Mouse (Mus musculus) left cerebral cortex, adult 9 months (tissue): ENCODE measurements at regions not wholly inside any gene's neighbourhood (a gene's known extent, or its start where the extent isn't known, plus 50 kb on each side); places are given as distances from the start of the nearest gene placed in this dataset.
A peak's percentile ranks its signal among the peaks of the same experiment; 100 is the strongest.

Experiments
- DNase-seq, 2 experiments: peaks; one replicate each; pipeline ENCODE4 v3.0.0; 2022; ENCODE audit warnings: low spot score in 2 of 2

DNA sequence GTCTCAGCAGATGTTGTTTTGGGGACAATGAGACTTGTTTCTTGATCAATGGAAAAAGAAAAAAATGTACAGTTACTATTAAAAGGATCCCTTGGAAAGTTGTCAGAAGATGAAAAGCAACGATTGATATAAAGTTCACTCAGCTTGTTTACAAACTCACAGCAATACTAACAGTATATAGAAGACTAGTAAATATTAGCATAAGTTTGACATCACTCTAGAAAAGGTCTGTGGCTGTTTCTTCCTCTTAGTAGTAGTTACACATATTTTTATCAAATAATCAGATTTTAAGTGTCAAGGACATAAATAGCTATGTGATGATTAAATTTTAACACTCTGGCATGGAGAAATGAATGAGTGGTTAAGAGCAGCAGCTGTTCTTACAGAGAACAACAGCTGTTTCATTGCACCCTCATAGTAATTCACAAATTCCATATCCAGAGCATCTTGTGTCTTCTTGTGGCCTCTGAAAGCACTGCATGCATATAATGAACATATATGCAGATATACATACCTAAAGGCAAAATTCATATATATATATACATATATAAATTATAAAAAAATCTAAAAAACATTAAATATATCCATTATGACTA lies 179.1 kb upstream of the Pcdh10 start:
- DNase-seq, result no peak

- DNase-seq, result no peak
Observed at GRCm38 (mm10) chr3:45204392-45205043, 173.7 kb upstream of the Pcdh10 start.

DNA sequence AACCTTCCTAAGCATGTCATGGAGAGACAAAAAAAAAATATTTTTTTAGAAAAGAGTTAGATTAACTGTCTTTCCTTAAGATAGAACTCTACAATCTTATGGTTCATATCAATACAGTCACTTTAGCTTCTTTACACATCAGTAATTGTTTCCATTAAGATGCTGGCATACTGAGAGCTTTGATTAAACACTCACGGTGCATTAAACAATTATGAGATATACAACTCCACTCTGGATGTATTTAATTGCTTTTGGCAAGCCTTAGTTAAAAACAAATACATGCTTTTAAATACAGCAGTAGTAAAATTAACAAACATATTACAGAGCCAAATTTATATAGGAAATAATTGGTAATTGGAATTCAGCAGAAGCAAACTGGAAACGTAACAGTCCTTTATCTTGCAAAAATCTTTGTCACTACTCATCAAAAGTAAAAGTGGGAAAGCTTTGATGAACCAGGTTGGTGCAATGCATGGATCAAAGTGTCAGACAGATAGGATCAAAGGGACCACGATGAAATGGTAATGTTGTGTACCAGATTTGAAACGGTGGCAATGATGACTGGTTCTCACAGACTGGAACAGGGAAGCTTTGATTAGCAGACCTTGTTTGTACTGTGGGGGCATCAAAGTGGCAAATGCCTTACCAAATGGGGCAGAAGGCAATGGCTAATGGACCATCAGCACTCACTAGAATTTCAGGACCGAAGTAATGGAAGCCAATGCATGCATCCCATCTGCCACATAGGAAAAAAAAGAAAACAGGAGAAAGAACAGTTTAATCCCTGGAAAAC lies 146.4 kb upstream of the Pcdh10 start:
- no peak for DNase-seq

- no peak for DNase-seq
Observed at GRCm38 (mm10) chr3:45238457-45238856, 139.7 kb upstream of the Pcdh10 start.

DNA sequence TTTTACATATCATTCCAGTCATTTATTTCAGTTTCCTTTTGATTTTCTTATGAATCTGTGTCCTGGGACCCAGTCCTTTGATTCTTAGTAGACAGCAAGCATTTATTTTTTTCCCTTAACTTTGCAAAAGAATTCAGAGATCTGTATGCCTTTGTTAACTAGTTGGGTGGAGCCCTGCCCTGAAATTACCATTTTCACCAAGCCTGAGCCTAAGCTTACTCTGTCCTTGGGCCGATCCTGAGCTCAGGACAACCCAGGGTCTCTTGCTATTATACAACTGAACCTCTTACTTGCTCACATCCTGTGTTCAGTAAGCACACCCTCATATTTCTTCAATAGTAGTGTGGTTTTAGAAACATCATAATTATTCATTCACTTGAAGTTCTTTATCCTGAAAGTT lies 132.7 kb upstream of the Pcdh10 start:
- DNase-seq, result no peak

DNA sequence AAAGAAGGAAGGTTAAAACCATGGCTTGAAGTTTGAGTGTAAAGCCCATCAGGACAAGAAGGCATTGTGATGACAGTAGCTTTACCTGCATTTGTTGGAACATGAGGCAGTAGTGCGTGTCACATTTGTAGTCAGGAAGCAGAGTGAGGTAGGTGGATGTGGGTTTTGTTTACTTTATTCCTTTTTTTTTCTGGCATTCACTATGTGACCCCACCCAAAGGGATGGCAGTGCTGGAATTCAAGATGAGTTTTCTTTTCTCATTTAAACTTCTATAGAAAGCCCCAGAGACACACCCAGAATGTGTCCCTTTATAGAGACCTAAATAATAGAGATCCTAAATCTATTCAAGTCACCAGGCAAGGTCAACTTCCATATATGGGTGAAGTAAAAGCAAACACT lies 131.6 kb upstream of the Pcdh10 start:
- no peak for DNase-seq

DNA sequence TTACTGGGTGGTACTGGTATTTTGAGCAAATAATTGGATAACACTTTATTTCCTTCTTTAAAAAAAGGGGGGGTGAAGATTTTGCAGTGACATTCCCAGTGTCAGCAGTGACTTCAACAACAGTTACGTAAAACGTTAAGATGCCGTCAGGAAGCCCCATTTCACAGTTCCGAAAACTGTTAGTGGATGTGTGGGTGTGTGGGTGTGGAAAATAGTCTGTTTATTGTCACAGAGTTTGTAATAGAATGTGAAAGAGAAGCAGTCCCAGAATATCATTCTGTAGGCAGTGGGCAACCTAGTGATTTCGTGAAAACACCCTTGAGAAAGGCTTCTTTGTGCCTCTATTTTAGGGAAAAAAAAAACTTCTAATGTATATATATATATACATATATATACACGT lies 101.4 kb upstream of the Pcdh10 start:
- peak; percentile 18 to 31 for DNase-seq

GRCm38 (mm10) chr3:45297242-45297853 lies 80.8 kb upstream of the Pcdh10 start:
- DNase-seq, result no peak

DNA sequence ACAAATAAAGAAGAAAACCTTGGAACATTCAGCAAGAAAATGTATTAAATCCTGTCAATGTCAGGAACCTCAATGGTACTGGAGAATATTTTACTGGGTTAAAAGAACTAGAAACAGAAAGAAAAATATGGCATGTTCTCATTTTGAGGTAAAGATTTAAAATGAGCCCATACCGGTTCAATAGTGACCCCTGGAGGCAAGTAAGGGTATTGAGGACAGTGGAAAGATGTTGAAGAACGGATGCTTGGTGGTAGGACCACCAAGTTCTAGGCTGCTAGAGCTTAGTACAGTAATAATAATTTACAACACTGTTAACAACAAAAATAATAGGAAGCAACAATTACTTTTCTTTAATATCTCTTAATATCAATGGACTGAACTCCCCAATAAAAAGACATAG lies 58.9 kb upstream of the Pcdh10 start:
- no peak for DNase-seq
